Mouse (Mus musculus) midbrain, embryonic 12.5 days (tissue): ENCODE data around the gene Maea. TPM values are rescaled to one million over a fixed set of nuclear protein-coding genes. Genes with fewer than 3 reads are reported as not detected.

Source experiments
- ATAC-seq: fragments of 200-750 bp; cut with Nextera tagmentation; 2 replicates; pipeline ENCODE4 v1.8.0; 2017; ENCODE audit warnings: low read depth, moderate TSS enrichment, moderate library complexity; ENCODE audit not compliant: low FRiP score
- H3K27ac ChIP-seq: fragments of 300-500 bp; sonication (generic); replicated peaks from 2 replicates; pipeline ENCODE4 v1.5.1; 2016; ENCODE audit warnings: mild to moderate bottlenecking
- H3K27me3 ChIP-seq: fragments of 300-500 bp; sonication (generic); 2 replicates; pipeline ENCODE4 v1.6.1; 2016; ENCODE audit warnings: mild to moderate bottlenecking
- H3K36me3 ChIP-seq: fragments of 300-500 bp; sonication (generic); 2 replicates; pipeline ENCODE4 v1.6.1; 2016
- H3K4me1 ChIP-seq: fragments of 300-500 bp; sonication (generic); 2 replicates; pipeline ENCODE4 v1.6.1; 2016
- H3K4me2 ChIP-seq: fragments of 300-500 bp; sonication (generic); replicated peaks from 2 replicates; pipeline ENCODE4 v1.6.1; 2016; ENCODE audit warnings: mild to moderate bottlenecking, moderate library complexity
- H3K4me3 ChIP-seq: fragments of 300-500 bp; sonication (generic); 2 replicates; pipeline ENCODE4 v1.5.1; 2016; ENCODE audit warnings: mild to moderate bottlenecking
- H3K9ac ChIP-seq: fragments of 300-500 bp; sonication (generic); replicated peaks from 2 replicates; pipeline ENCODE4 v1.6.1; 2016; ENCODE audit warnings: mild to moderate bottlenecking, moderate library complexity
- H3K9me3 ChIP-seq: fragments of 300-500 bp; sonication (generic); 2 replicates; pipeline ENCODE4 v1.6.1; 2016; ENCODE audit warnings: mild to moderate bottlenecking
- WGBS: fragments of 180-500 bp; shearing (Covaris S2); methylation state at CpG from one replicate; pipeline ENCODE4 v1.1.7; 2016; 5-methylcytosine and 5-hydroxymethylcytosine counted together
- polyA plus RNA-seq: library from polyadenylated mRNA; unstranded; fragments of >200 nt; fragmentation: Nextera tagmentation; extraction: Ambion mirVana; gene quantifications from 2 replicates; pipeline ENCODE4 v1.2.1, GENCODE M21; 2016

The Maea gene
- polyA plus RNA-seq, 1 experiment from 2014 or later, result 147 TPM

GRCm38 (mm10) chr5:33420313-33420712 is 85.0 kb downstream of the Maea start:
- WGBS, result 80% methylated on average over 3 of the region's 3 CpGs
- no peaks in the 10 kb centered on the region for H3K4me1 ChIP-seq
- H3K4me2 ChIP-seq, result no peak overlapping the region
- H3K9ac ChIP-seq, result no peak overlapping the region
- H3K36me3 ChIP-seq, result 0 out of 2 replicates have a peak, but pooled peaks cover 6% of the 10 kb centered on the region
- H3K9me3 ChIP-seq, result no peaks in the 10 kb centered on the region
- no peak overlapping the region for H3K27ac ChIP-seq
- peaks cover 10% of the 10 kb centered on the region; the same call in 1 of the 2 replicates for H3K27me3 ChIP-seq
- no peak overlapping the region for H3K4me3 ChIP-seq
- no peak for ATAC-seq

Other genes starting within 250 kb of the Maea start
- not detected in 2 replicates for gene Slc5a1, start 231.3 kb upstream of the Maea start, polyA plus RNA-seq
- gene Spon2, start 117.1 kb upstream of the Maea start, polyA plus RNA-seq, result 2.0 and 2.9 TPM in 2 replicates
- gene Ctbp1, start 60.5 kb upstream of the Maea start, polyA plus RNA-seq, result 570 and 571 TPM in 2 replicates
- 9.2 and 9.7 TPM in 2 replicates for gene Uvssa, start 43.0 kb downstream of the Maea start, polyA plus RNA-seq
- 0.25 and 0.29 TPM in 2 replicates for gene Nkx1-1, start 98.5 kb downstream of the Maea start, polyA plus RNA-seq